ENCODE assay signal across 24 mouse cellular contexts in the genomic region with DNA sequence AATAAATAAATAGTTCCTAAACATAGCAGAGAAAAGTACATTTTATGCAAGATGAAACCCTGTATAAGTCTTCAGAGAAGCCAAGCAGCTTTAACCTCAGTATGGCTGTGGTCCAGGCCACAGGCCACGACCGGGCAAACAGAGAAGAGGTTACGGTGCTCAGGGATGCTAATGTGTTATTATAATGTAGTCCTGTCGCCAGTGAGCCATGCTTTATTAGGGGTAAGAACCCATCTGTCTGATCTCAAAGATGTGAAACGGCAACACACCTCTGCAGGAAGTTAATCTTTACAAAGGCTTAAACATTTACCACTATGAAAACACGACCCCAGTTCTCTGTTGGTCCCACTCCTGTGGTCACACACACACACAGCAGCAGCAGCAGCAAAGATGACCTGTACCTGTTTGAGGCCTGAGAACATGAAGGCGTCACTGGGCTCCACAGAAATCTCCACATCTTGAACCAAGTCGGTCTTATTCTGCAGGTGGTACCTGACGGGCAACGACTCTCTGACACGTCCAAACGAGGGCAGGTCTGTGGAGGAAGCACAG. TPM values are rescaled to one million over a fixed set of nuclear protein-coding genes. Genes with fewer than 3 reads are reported as not detected.
DNase-seq lines count a peak whose midpoint lies in the region; ATAC-seq and TF ChIP-seq lines count a peak whose summit lies in the region.
"Had no signal": no experiment of that assay in that cellular context is flagged by ENCODE, and none has a peak within 500 bp of the region (broad histone marks: within the 10 kb centered on the region; RNA-seq: fewer than 3 reads in every experiment).

No protein-coding gene starts in this region.

- peak; percentile 55; the same call in 1 of the 2 replicates for ATAC-seq in liver, embryonic 14.5 days (ENCODE audit: insufficient read depth)
- ATAC-seq: hindbrain, embryonic 16.5 days had no signal

- no peak for TF ChIP-seq EP300 in liver, embryonic 14.5 days (IDR thresholded peaks at IDR 0.05; ENCODE audit: low read depth)

- 0 out of 2 replicates have a peak, but pooled peaks cover 3% of the 10 kb centered on the region for H3K4me1 ChIP-seq in kidney, adult 2 months (ENCODE audit: control insufficient read depth, insufficient read depth, low read length)
- no peaks in the 10 kb centered on the region for H3K4me1 ChIP-seq in liver, adult 2 months (ENCODE audit: control insufficient read depth, insufficient read depth, low read length)
- H3K4me1 ChIP-seq in liver, embryonic 14.5 days (replicated peaks; ENCODE audit: control insufficient read depth in 2 of 2, insufficient read depth in 2 of 2, low read length in 1 of 2) = no peaks in the 10 kb centered on the region
- H3K4me1 ChIP-seq: embryonic facial prominence, embryonic 13.5 days; forebrain, embryonic 12.5 days; hindbrain, embryonic 10.5 days; megakaryocyte, embryonic 14.5 days had no signal

- DNase-seq in kidney, adult 2 months = peak; percentile 7
- DNase-seq in kidney, adult 18-20 months = no peak
- DNase-seq in liver, adult 2 months (ENCODE audit: extremely low read depth, low read depth, low spot score) = peak; percentile 8
- DNase-seq in liver = no peak
- peak in 1 of 3 experiments; percentile 4 for DNase-seq in liver, embryonic 14.5 days (ENCODE audit: low read depth in 3 of 3, low spot score in 3 of 3)
- no peak for DNase-seq in cerebellum, postnatal 14 days
- no peak for DNase-seq in adrenal gland, adult 8-10 months
- DNase-seq: adrenal gland, adult 2 months; cerebellum, adult 18-20 months; cerebellum, postnatal 25 days; gastrocnemius, postnatal 36 days; layer of hippocampus, postnatal 36 days; lung, adult 2 months; midbrain, embryonic 14.5 days; thymus, postnatal 14 days had no signal

- H3K4me3 ChIP-seq in kidney, adult 2 months (ENCODE audit: insufficient read depth, low read depth, low read length) = no peak overlapping the region
- H3K4me3 ChIP-seq in liver, adult 2 months (ENCODE audit: insufficient read depth, low read depth, low read length) = no peak overlapping the region
- H3K4me3 ChIP-seq in liver, embryonic 14.5 days (ENCODE audit: insufficient read depth in 1 of 2, low read depth in 2 of 2, low read length in 2 of 2) = no peak overlapping the region
- H3K4me3 ChIP-seq: embryonic facial prominence, embryonic 13.5 days; erythroblast, embryonic 14.5 days; forebrain, embryonic 12.5 days; hindbrain, embryonic 10.5 days; megakaryocyte, embryonic 14.5 days had no signal

- peak overlapping the region; percentile 9; the same call in 1 of the 2 replicates for H3K27ac ChIP-seq in kidney, adult 2 months (ENCODE audit: insufficient read depth, low read depth, low read length)
- no peak overlapping the region for H3K27ac ChIP-seq in liver, adult 2 months (replicated peaks; ENCODE audit: insufficient read depth, low read depth, low read length)
- no peak overlapping the region for H3K27ac ChIP-seq in liver, embryonic 14.5 days
- H3K27ac ChIP-seq: embryonic facial prominence, embryonic 13.5 days; forebrain, embryonic 12.5 days; hindbrain, embryonic 10.5 days had no signal

- no peak for TF ChIP-seq POLR2A in kidney, adult 2 months (IDR thresholded peaks at IDR 0.05; ENCODE audit: low read depth, low read length)
- no peak for TF ChIP-seq POLR2A in liver, adult 2 months (IDR thresholded peaks at IDR 0.05; ENCODE audit: extremely low read depth, insufficient read depth, low read length)

- H3K79me2 ChIP-seq in liver, adult 2 months (ENCODE audit: control insufficient read depth, insufficient read depth, low read length) = no peaks in the 10 kb centered on the region

- peaks cover 1% of the 10 kb centered on the region for H3K36me3 ChIP-seq in kidney, adult 2 months (ENCODE audit: control insufficient read depth, insufficient read depth, low read length)
- peaks cover 57% of the 10 kb centered on the region for H3K36me3 ChIP-seq in liver, adult 2 months (ENCODE audit: control insufficient read depth, insufficient read depth, low read length)
- H3K36me3 ChIP-seq in liver, embryonic 14.5 days (replicated peaks; ENCODE audit: control insufficient read depth, insufficient read depth, low read depth) = peaks cover 3% of the 10 kb centered on the region

- H3K9me3 ChIP-seq in liver, embryonic 14.5 days (ENCODE audit: control insufficient read depth, low read length) = no peaks in the 10 kb centered on the region
- H3K9me3 ChIP-seq: embryonic facial prominence, embryonic 13.5 days; forebrain, embryonic 12.5 days; G1E; hindbrain, embryonic 10.5 days; megakaryocyte, embryonic 14.5 days had no signal

- H3K9ac ChIP-seq in liver, adult 2 months (ENCODE audit: low read depth, low read length) = no peak overlapping the region
- H3K9ac ChIP-seq in liver, embryonic 14.5 days (replicated peaks) = no peak overlapping the region
- H3K9ac ChIP-seq: embryonic facial prominence, embryonic 13.5 days; forebrain, embryonic 12.5 days had no signal

- H3K4me2 ChIP-seq in liver, embryonic 14.5 days (ENCODE audit: low read depth) = no peak overlapping the region
- H3K4me2 ChIP-seq: embryonic facial prominence, embryonic 13.5 days; forebrain, embryonic 12.5 days; heart, embryonic 11.5 days had no signal

- 36% methylated on average over 12 of the region's 12 CpGs for WGBS in kidney, adult 2 months
- 36% methylated on average over 12 of the region's 12 CpGs for WGBS in liver, adult 2 months
- WGBS in liver, embryonic 14.5 days (ENCODE audit: insufficient replicate concordance) = 74% methylated on average over 12 of the region's 12 CpGs

- H3K27me3 ChIP-seq in kidney, adult 2 months (replicated peaks; ENCODE audit: control insufficient read depth, insufficient read depth, low read length) = no peaks in the 10 kb centered on the region
- no peaks in the 10 kb centered on the region for H3K27me3 ChIP-seq in liver, adult 2 months (ENCODE audit: control insufficient read depth, insufficient read depth, low read length)
- H3K27me3 ChIP-seq in liver, embryonic 14.5 days (ENCODE audit: control insufficient read depth, insufficient read depth, low read length) = no peaks in the 10 kb centered on the region
- H3K27me3 ChIP-seq: CH12.LX; embryonic facial prominence, embryonic 13.5 days; forebrain, embryonic 12.5 days; megakaryocyte, embryonic 14.5 days had no signal

- no peak for TF ChIP-seq CTCF in kidney, adult 2 months (conservative IDR thresholded peaks at IDR 0.05; ENCODE audit: insufficient read depth, insufficient read length, low read depth, low read length)
- TF ChIP-seq CTCF in liver, adult 2 months (IDR thresholded peaks at IDR 0.05; ENCODE audit: low read depth, low read length) = no peak
- no peak for TF ChIP-seq CTCF in liver, embryonic 14.5 days (IDR thresholded peaks at IDR 0.05; ENCODE audit: low read depth)

RNA-seq across cellular contexts. Expression of a gene that starts 38.6 kb away (rescaled TPM):
- 22.9 TPM in 2 replicates for polyA plus RNA-seq in kidney, adult 2 months (2012; rRNA removed)
- 25.0 and 25.6 TPM in 2 replicates for total RNA-seq in liver, adult 2 months (2014; rRNA removed)
- polyA plus RNA-seq in liver, adult 2 months (2012; rRNA removed) = 12.2 and 12.6 TPM in 2 replicates
- polyA plus RNA-seq in liver, embryonic 14.5 days (2012; rRNA removed) = 8.0 and 10.4 TPM in 2 replicates
- 13.1 and 14.4 TPM in 2 replicates for polyA plus RNA-seq in liver, embryonic 14.5 days (2014; fragmentation: Nextera tagmentation; extraction: Ambion mirVana)
- 10 to 100 TPM; 43.1 to 48.6 (median 44.6) TPM for total RNA-seq in adrenal gland, adult 8-10 months (2022)

RNA-seq across cellular contexts. Expression of a gene that starts 38.8 kb away (rescaled TPM):
- 16.7 and 16.8 TPM in 2 replicates for polyA plus RNA-seq in kidney, adult 2 months (2012; rRNA removed)
- total RNA-seq in liver, adult 2 months (2014; rRNA removed) = 9.6 and 10.7 TPM in 2 replicates
- 12.3 and 13.0 TPM in 2 replicates for polyA plus RNA-seq in liver, adult 2 months (2012; rRNA removed)
- polyA plus RNA-seq in liver, embryonic 14.5 days (2012; rRNA removed) = 5.4 and 10.1 TPM in 2 replicates
- 25.0 and 27.0 TPM in 2 replicates for polyA plus RNA-seq in liver, embryonic 14.5 days (2014; fragmentation: Nextera tagmentation; extraction: Ambion mirVana)
- total RNA-seq in adrenal gland, adult 8-10 months (2022) = 10 to 100 TPM; 49.0 to 56.7 (median 56.1) TPM

RNA-seq across cellular contexts. Expression of a gene that starts 48.5 kb away (rescaled TPM):
- polyA plus RNA-seq in kidney, adult 2 months (2012; rRNA removed) = 2.2 TPM in 2 replicates
- total RNA-seq in liver, adult 2 months (2014; rRNA removed) = 0.87 and 1.0 TPM in 2 replicates
- 0.10 and 0.26 TPM in 2 replicates for polyA plus RNA-seq in liver, adult 2 months (2012; rRNA removed)
- 0.11 and 0.16 TPM in 2 replicates for polyA plus RNA-seq in liver, embryonic 14.5 days (2012; rRNA removed)
- polyA plus RNA-seq in liver, embryonic 14.5 days (2014; fragmentation: Nextera tagmentation; extraction: Ambion mirVana) = 0.06 and 0.24 TPM in 2 replicates
- 10 to 100 TPM in 3 of 4 experiments, 1 to 10 TPM in 1; 9.6 to 13.5 (median 12.3) TPM for total RNA-seq in adrenal gland, adult 8-10 months (2022)
- polyA plus RNA-seq: G1E had no signal

Comparison
In these comparisons a context has a peak if more than half of its experiments do, and no peak if none do; other contexts are left out.
1. DNase-seq: peak in kidney, adult 2 months (single experiment) and liver, adult 2 months (single experiment); none in kidney, adult 18-20 months (single experiment), liver (single experiment), cerebellum, postnatal 14 days (0 of 2) and adrenal gland, adult 8-10 months (single experiment).